Mouse (Mus musculus) embryonic facial prominence, embryonic 15.5 days (tissue): Measurements from ENCODE around the gene Wdr78. TPM values are rescaled to one million over a fixed set of nuclear protein-coding genes. Genes with fewer than 3 reads are reported as not detected.
A peak's percentile ranks its signal among the peaks of the same experiment; 100 is the strongest.

Source experiments
- ATAC-seq: fragments of 200-750 bp; cut with Nextera tagmentation; 2 replicates; pipeline ENCODE4 v1.8.0; 2017; ENCODE audit warnings: low read depth, moderate TSS enrichment; ENCODE audit not compliant: insufficient number of reproducible peaks, low FRiP score, low TSS enrichment
- H3K27ac ChIP-seq: fragments of 300-500 bp; sonication (generic); replicated peaks from 2 replicates; pipeline ENCODE4 v1.5.1; 2015; ENCODE audit warnings: mild to moderate bottlenecking, inconsistent platforms
- H3K27me3 ChIP-seq: fragments of 300-500 bp; sonication (generic); 2 replicates; pipeline ENCODE4 v1.6.1; 2015; ENCODE audit warnings: inconsistent platforms
- H3K36me3 ChIP-seq: fragments of 300-500 bp; sonication (generic); 2 replicates; pipeline ENCODE4 v1.6.1; 2015; ENCODE audit warnings: mild to moderate bottlenecking, inconsistent platforms
- H3K4me1 ChIP-seq: fragments of 300-500 bp; sonication (generic); 2 replicates; pipeline ENCODE4 v1.6.1; 2015; ENCODE audit warnings: inconsistent platforms
- H3K4me2 ChIP-seq: fragments of 300-500 bp; sonication (generic); replicated peaks from 2 replicates; pipeline ENCODE4 v1.6.1; 2015; ENCODE audit warnings: mild to moderate bottlenecking, inconsistent platforms
- H3K4me3 ChIP-seq: fragments of 300-500 bp; sonication (generic); replicated peaks from 2 replicates; pipeline ENCODE4 v1.5.1; 2015; ENCODE audit warnings: mild to moderate bottlenecking, inconsistent platforms
- H3K9ac ChIP-seq: fragments of 300-500 bp; sonication (generic); 2 replicates; pipeline ENCODE4 v1.6.1; 2015; ENCODE audit warnings: inconsistent platforms
- H3K9me3 ChIP-seq: fragments of 300-500 bp; sonication (generic); replicated peaks from 2 replicates; pipeline ENCODE4 v1.6.1; 2016; ENCODE audit warnings: inconsistent platforms
- WGBS: fragments of 180-500 bp; shearing (Covaris S2); methylation state at CpG from one replicate; pipeline ENCODE4 v1.1.7; 2015; 5-methylcytosine and 5-hydroxymethylcytosine counted together
- polyA plus RNA-seq: library from polyadenylated mRNA; unstranded; fragments of >200 nt; fragmentation: Nextera tagmentation; extraction: Ambion mirVana; gene quantifications from 2 replicates; pipeline ENCODE4 v1.2.1, GENCODE M21; 2015

The Wdr78 gene
- 6.4 and 8.6 TPM in 2 replicates for polyA plus RNA-seq

- peaks cover 24% of the 10 kb centered on the region for H3K4me1 ChIP-seq
- H3K9ac ChIP-seq = peak within 1 kb of the TSS; percentile 64
- peak within 1 kb of the TSS; percentile 99 for H3K27ac ChIP-seq
- ATAC-seq = peak; percentile 99
- WGBS = under 1% methylated on average over 78 of the region's 90 CpGs
- H3K4me3 ChIP-seq = peak within 1 kb of the TSS; percentile 76
- H3K36me3 ChIP-seq = peaks cover 5% of the 10 kb centered on the region; the same call in 1 of the 2 replicates
- peak within 1 kb of the TSS; percentile 58 for H3K4me2 ChIP-seq
- no peaks in the 10 kb centered on the region for H3K27me3 ChIP-seq
- H3K9me3 ChIP-seq = no peaks in the 10 kb centered on the region
These were observed at the start of gene Wdr78, which contains the start of gene Mier1 for GRCm38 (mm10) chr4:103114184-103115111. Gene Wdr78, minus strand, starts transcription at chr4:103114555. Gene Mier1, plus strand, starts transcription at chr4:103114390.

GRCm38 (mm10) chr4:103158781-103159180, 44.4 kb upstream of the Wdr78 start:
- WGBS = 78% methylated on average over 4 of the region's 4 CpGs
- H3K4me3 ChIP-seq = no peak overlapping the region

GRCm38 (mm10) chr4:103151946-103152345, 37.6 kb upstream of the Wdr78 start:
- H3K27ac ChIP-seq = no peak overlapping the region

More at GRCm38 (mm10) chr4:103158781-103159180, 44.4 kb upstream of the Wdr78 start:
- ATAC-seq = no peak
- H3K4me1 ChIP-seq = no peaks in the 10 kb centered on the region
- H3K27ac ChIP-seq = no peak overlapping the region
- no peaks in the 10 kb centered on the region for H3K27me3 ChIP-seq
- no peak overlapping the region for H3K4me2 ChIP-seq
- no peak overlapping the region for H3K9ac ChIP-seq
- no peaks in the 10 kb centered on the region for H3K9me3 ChIP-seq
- H3K36me3 ChIP-seq = peaks cover 57% of the 10 kb centered on the region

GRCm38 (mm10) chr4:103146339-103146738, 32.0 kb upstream of the Wdr78 start:
- no peak overlapping the region for H3K9ac ChIP-seq
- ATAC-seq = no peak
- H3K27me3 ChIP-seq = no peaks in the 10 kb centered on the region
- peaks cover 53% of the 10 kb centered on the region for H3K36me3 ChIP-seq
- no peaks in the 10 kb centered on the region for H3K9me3 ChIP-seq
- WGBS = 40% methylated on average over 5 of the region's 5 CpGs
- H3K4me1 ChIP-seq = no peaks in the 10 kb centered on the region
- no peak overlapping the region for H3K4me3 ChIP-seq
- H3K4me2 ChIP-seq = no peak overlapping the region
- no peak overlapping the region for H3K27ac ChIP-seq

More at GRCm38 (mm10) chr4:103151946-103152345, 37.6 kb upstream of the Wdr78 start:
- H3K9me3 ChIP-seq = no peaks in the 10 kb centered on the region
- H3K9ac ChIP-seq = no peak overlapping the region
- H3K4me2 ChIP-seq = no peak overlapping the region
- peaks cover 67% of the 10 kb centered on the region for H3K36me3 ChIP-seq
- no peak for ATAC-seq
- no peak overlapping the region for H3K4me3 ChIP-seq
- no peaks in the 10 kb centered on the region for H3K4me1 ChIP-seq
- 87% methylated on average over 5 of the region's 5 CpGs for WGBS
- no peaks in the 10 kb centered on the region for H3K27me3 ChIP-seq

GRCm38 (mm10) chr4:103136946-103137345, 22.6 kb upstream of the Wdr78 start:
- no peaks in the 10 kb centered on the region for H3K27me3 ChIP-seq
- ATAC-seq = no peak
- H3K9me3 ChIP-seq = no peaks in the 10 kb centered on the region
- H3K4me3 ChIP-seq = no peak overlapping the region
- no peak overlapping the region for H3K4me2 ChIP-seq
- peaks cover 21% of the 10 kb centered on the region for H3K36me3 ChIP-seq
- H3K27ac ChIP-seq = no peak overlapping the region
- H3K9ac ChIP-seq = no peak overlapping the region
- WGBS = 74% methylated on average over 1 of the region's 1 CpGs
- no peaks in the 10 kb centered on the region for H3K4me1 ChIP-seq

GRCm38 (mm10) chr4:103126533-103126932, 12.2 kb upstream of the Wdr78 start:
- Histone ChIP-seq H3K4me3 (no peak overlapping the region), H3K27ac (no peak overlapping the region), H3K27me3 (no peaks in the 10 kb centered on the region), H3K36me3 (peaks cover 7% of the 10 kb centered on the region; the same call in 1 of the 2 replicates), H3K9ac (no peak overlapping the region), H3K4me1 (0 out of 2 replicates have a peak, but pooled peaks cover 5% of the 10 kb centered on the region), H3K9me3 (no peaks in the 10 kb centered on the region), H3K4me2 (no peak overlapping the region)
- ATAC-seq = no peak
- WGBS = 86% methylated on average over 4 of the region's 4 CpGs

GRCm38 (mm10) chr4:103123606-103124005, 9.3 kb upstream of the Wdr78 start:
- Histone ChIP-seq H3K36me3 (no peaks in the 10 kb centered on the region), H3K4me1 (peaks cover 17% of the 10 kb centered on the region), H3K9me3 (no peaks in the 10 kb centered on the region), H3K27ac (no peak overlapping the region), H3K9ac (no peak overlapping the region), H3K4me3 (no peak overlapping the region), H3K27me3 (no peaks in the 10 kb centered on the region), H3K4me2 (no peak overlapping the region)
- ATAC-seq = no peak

GRCm38 (mm10) chr4:103123086-103123485, 8.7 kb upstream of the Wdr78 start:
- WGBS = 47% methylated on average over 2 of the region's 2 CpGs
- H3K4me3 ChIP-seq = no peak overlapping the region
- H3K27ac ChIP-seq = no peak overlapping the region

GRCm38 (mm10) chr4:103120874-103121389, 6.6 kb upstream of the Wdr78 start:
- H3K9me3 ChIP-seq = no peaks in the 10 kb centered on the region
- H3K4me2 ChIP-seq = peak overlapping the region; percentile 56
- WGBS = 83% methylated on average over 9 of the region's 9 CpGs
- no peaks in the 10 kb centered on the region for H3K27me3 ChIP-seq
- peaks cover 5% of the 10 kb centered on the region; the same call in 1 of the 2 replicates for H3K36me3 ChIP-seq
- peak overlapping the region; percentile 93 for H3K4me3 ChIP-seq
- no peak for ATAC-seq
- H3K27ac ChIP-seq = no peak overlapping the region
- no peak overlapping the region for H3K9ac ChIP-seq
- peaks cover 19% of the 10 kb centered on the region for H3K4me1 ChIP-seq

More at GRCm38 (mm10) chr4:103123086-103123485, 8.7 kb upstream of the Wdr78 start:
- ATAC-seq = no peak
- Histone ChIP-seq H3K9ac (no peak overlapping the region), H3K27me3 (no peaks in the 10 kb centered on the region), H3K4me2 (no peak overlapping the region), H3K9me3 (no peaks in the 10 kb centered on the region), H3K36me3 (no peaks in the 10 kb centered on the region), H3K4me1 (peaks cover 19% of the 10 kb centered on the region)

GRCm38 (mm10) chr4:103120395-103120794, 6.0 kb upstream of the Wdr78 start:
- H3K27ac ChIP-seq = 0 out of 2 replicates have a peak overlapping the region, but pooled peaks have one; percentile 96
- H3K9me3 ChIP-seq = no peaks in the 10 kb centered on the region
- peaks cover 5% of the 10 kb centered on the region; the same call in 1 of the 2 replicates for H3K36me3 ChIP-seq
- H3K4me2 ChIP-seq = peak overlapping the region; percentile 56
- peak overlapping the region; percentile 93 for H3K4me3 ChIP-seq
- ATAC-seq = no peak
- no peaks in the 10 kb centered on the region for H3K27me3 ChIP-seq
- H3K9ac ChIP-seq = peak overlapping the region; percentile 93; the same call in 1 of the 2 replicates
- peaks cover 21% of the 10 kb centered on the region for H3K4me1 ChIP-seq
- 26% methylated on average over 3 of the region's 3 CpGs for WGBS

- 8% methylated on average over 4 of the region's 4 CpGs for WGBS
- H3K27me3 ChIP-seq = no peaks in the 10 kb centered on the region
- ATAC-seq = no peak
These were observed 5.7 kb upstream of the Wdr78 start for GRCm38 (mm10) chr4:103120028-103120384.

More at GRCm38 (mm10) chr4:103120028-103120384, 5.7 kb upstream of the Wdr78 start:
- peaks cover 25% of the 10 kb centered on the region for H3K4me1 ChIP-seq
- H3K4me3 ChIP-seq = peak overlapping the region; percentile 93
- H3K9me3 ChIP-seq = no peaks in the 10 kb centered on the region
- peak overlapping the region; percentile 93 for H3K9ac ChIP-seq
- peaks cover 5% of the 10 kb centered on the region; the same call in 1 of the 2 replicates for H3K36me3 ChIP-seq
- H3K4me2 ChIP-seq = peak overlapping the region; percentile 56
- peak overlapping the region; percentile 96 for H3K27ac ChIP-seq
